Mouse (Mus musculus) brown adipose tissue, adult 24 weeks (tissue): ENCODE results near the gene Lcn9. TPM values are rescaled to one million over a fixed set of nuclear protein-coding genes. Genes with fewer than 3 reads are reported as not detected.
"Not testable (repeated sequence)": the region's sequence is repeated elsewhere in the genome, so short reads cannot be mapped to it uniquely, and the experiment has no call there.

Source experiments
- H3K27ac ChIP-seq: fragments of 200-500 bp; replicated peaks from 2 replicates; pipeline ENCODE4 v1.5.1; 2012; ENCODE audit warnings: low read depth, mild to moderate bottlenecking, low read length
- H3K4me1 ChIP-seq: fragments of 200-500 bp; 2 replicates; pipeline ENCODE4 v1.6.1; 2012; ENCODE audit warnings: low read length, mixed read lengths; ENCODE audit not compliant: control insufficient read depth, insufficient read depth, insufficient read length
- H3K4me3 ChIP-seq: fragments of 200-500 bp; 2 replicates; pipeline ENCODE4 v1.5.1; 2012; ENCODE audit warnings: low read depth, mild to moderate bottlenecking, low read length, moderate library complexity; ENCODE audit not compliant: insufficient read depth
- polyA plus RNA-seq: library from polyadenylated mRNA; stranded (reverse); fragments of >200 nt; gene quantifications from 2 replicates; pipeline ENCODE4 v1.2.4, GENCODE M21; 2012; ENCODE audit not compliant: missing spikeins, insufficient read depth, insufficient read length

Lcn9 gene
- not detected in 2 replicates for polyA plus RNA-seq

- Histone ChIP-seq H3K27ac (no peak within 1 kb of the TSS), H3K4me3 (no peak within 1 kb of the TSS)
Observed at GRCm38 (mm10) chr2:25822806-25823205, at the start of gene Lcn9. Gene Lcn9, plus strand, starts transcription at chr2:25823153.

GRCm38 (mm10) chr2:25773507-25773906 lies 49.4 kb upstream of the Lcn9 start:
- Histone ChIP-seq H3K4me1 (no peaks in the 10 kb centered on the region), H3K27ac (no peak overlapping the region)

More at GRCm38 (mm10) chr2:25822806-25823205, at the start of gene Lcn9:
- H3K4me1 ChIP-seq = no peaks in the 10 kb centered on the region

GRCm38 (mm10) chr2:25774640-25775039 lies 48.3 kb upstream of the Lcn9 start:
- Histone ChIP-seq H3K4me3 (no peak overlapping the region), H3K4me1 (no peaks in the 10 kb centered on the region), H3K27ac (no peak overlapping the region)

More at GRCm38 (mm10) chr2:25773507-25773906, 49.4 kb upstream of the Lcn9 start:
- H3K4me3 ChIP-seq = no peak overlapping the region

- Histone ChIP-seq H3K27ac (no peak overlapping the region), H3K4me3 (no peak overlapping the region), H3K4me1 (no peaks in the 10 kb centered on the region)
Observed at GRCm38 (mm10) chr2:25775991-25776390, 47.0 kb upstream of the Lcn9 start.

GRCm38 (mm10) chr2:25776717-25777116 lies 46.2 kb upstream of the Lcn9 start, which contains the start of gene Lcn11:
Gene Lcn11, plus strand, starts transcription at chr2:25777017.
- H3K27ac ChIP-seq = no peak within 1 kb of the TSS
- H3K4me1 ChIP-seq = no peaks in the 10 kb centered on the region
- no peak within 1 kb of the TSS for H3K4me3 ChIP-seq

- H3K27ac ChIP-seq = no peak overlapping the region
- no peak overlapping the region for H3K4me3 ChIP-seq
- H3K4me1 ChIP-seq = no peaks in the 10 kb centered on the region
Observed at GRCm38 (mm10) chr2:25779076-25779475, 43.9 kb upstream of the Lcn9 start.

GRCm38 (mm10) chr2:25780921-25781320 lies 42.0 kb upstream of the Lcn9 start:
- Histone ChIP-seq H3K4me3 (no peak overlapping the region), H3K4me1 (no peaks in the 10 kb centered on the region), H3K27ac (no peak overlapping the region)

- H3K4me1 ChIP-seq = no peaks in the 10 kb centered on the region
- H3K27ac ChIP-seq = no peak within 1 kb of the TSS
- H3K4me3 ChIP-seq = no peak within 1 kb of the TSS
Observed at GRCm38 (mm10) chr2:25781957-25782356, 41.0 kb upstream of the Lcn9 start, which contains the start of gene Gm13539. Gene Gm13539, plus strand, starts transcription at chr2:25782257.

- Histone ChIP-seq H3K27ac (no peak overlapping the region), H3K4me3 (no peak overlapping the region), H3K4me1 (no peaks in the 10 kb centered on the region)
Observed at GRCm38 (mm10) chr2:25785573-25786322, 37.2 kb upstream of the Lcn9 start.

- H3K4me1 ChIP-seq = no peaks in the 10 kb centered on the region
- H3K27ac ChIP-seq = no peak overlapping the region
- no peak overlapping the region for H3K4me3 ChIP-seq
Observed at GRCm38 (mm10) chr2:25789092-25789491, 33.9 kb upstream of the Lcn9 start.

GRCm38 (mm10) chr2:25797635-25798034 lies 25.3 kb upstream of the Lcn9 start:
- H3K27ac ChIP-seq = no peak overlapping the region
- H3K4me3 ChIP-seq = no peak overlapping the region

GRCm38 (mm10) chr2:25798065-25798464 lies 24.9 kb upstream of the Lcn9 start:
- Histone ChIP-seq H3K4me3 (no peak overlapping the region), H3K27ac (no peak overlapping the region), H3K4me1 (no peaks in the 10 kb centered on the region)

More at GRCm38 (mm10) chr2:25797635-25798034, 25.3 kb upstream of the Lcn9 start:
- H3K4me1 ChIP-seq = no peaks in the 10 kb centered on the region

- Histone ChIP-seq H3K4me3 (no peak overlapping the region), H3K4me1 (no peaks in the 10 kb centered on the region), H3K27ac (no peak overlapping the region)
Observed at GRCm38 (mm10) chr2:25811711-25812110, 11.2 kb upstream of the Lcn9 start.

GRCm38 (mm10) chr2:25813364-25813763 lies 9.6 kb upstream of the Lcn9 start:
- Histone ChIP-seq H3K27ac (no peak overlapping the region), H3K4me3 (no peak overlapping the region), H3K4me1 (no peaks in the 10 kb centered on the region)

GRCm38 (mm10) chr2:25815748-25816147 lies 7.2 kb upstream of the Lcn9 start, which contains the start of gene Glt6d1:
Gene Glt6d1, minus strand, starts transcription at chr2:25815848.
- H3K4me3 ChIP-seq, H3K4me1 ChIP-seq, H3K27ac ChIP-seq: not testable (repeated sequence)

GRCm38 (mm10) chr2:25824751-25825150 lies 1.8 kb downstream of the Lcn9 start:
- Histone ChIP-seq H3K4me3 (no peak overlapping the region), H3K4me1 (no peaks in the 10 kb centered on the region), H3K27ac (no peak overlapping the region)
